Mouse (Mus musculus) olfactory bulb, adult 2 months (tissue): ENCODE results near the gene Atp4b. TPM values are rescaled to one million over a fixed set of nuclear protein-coding genes. Genes with fewer than 3 reads are reported as not detected.
"Not testable (repeated sequence)": the region's sequence is repeated elsewhere in the genome, so short reads cannot be mapped to it uniquely, and the experiment has no call there.

Experiments used
- H3K27ac ChIP-seq: fragments of 200-500 bp; 2 replicates; pipeline ENCODE4 v1.5.1; 2012; ENCODE audit warnings: low read depth, low read length; ENCODE audit not compliant: insufficient read depth
- H3K4me1 ChIP-seq: fragments of 200-500 bp; 2 replicates; pipeline ENCODE4 v1.6.1; 2012; ENCODE audit warnings: low read length; ENCODE audit not compliant: control insufficient read depth, insufficient read depth
- H3K4me3 ChIP-seq: fragments of 200-500 bp; 2 replicates; pipeline ENCODE4 v1.5.1; 2012; ENCODE audit warnings: mild to moderate bottlenecking, low read depth, low read length, moderate library complexity; ENCODE audit not compliant: insufficient read depth
- CTCF ChIP-seq: fragments of 200-500 bp; IDR thresholded peaks from 2 replicates; pipeline ENCODE4 v1.5.1; 2012; ENCODE audit warnings: low read depth, mild to moderate bottlenecking, low read length, moderate library complexity; ENCODE audit not compliant: insufficient read depth
- POLR2A ChIP-seq: fragments of 200-500 bp; IDR thresholded peaks from 2 replicates; pipeline ENCODE4 v1.6.1; 2012; ENCODE audit warnings: mild to moderate bottlenecking, low read depth, low read length, moderate library complexity; ENCODE audit not compliant: insufficient read depth
- WGBS: fragments of 180-500 bp; shearing (Covaris S2); methylation state at CpG from one replicate; pipeline ENCODE4 v1.1.7; 2018; 5-methylcytosine and 5-hydroxymethylcytosine counted together
- polyA plus RNA-seq: library from polyadenylated mRNA; stranded (reverse); fragments of >200 nt; gene quantifications from 2 replicates; pipeline ENCODE4 v1.2.4, GENCODE M21; 2012; ENCODE audit warnings: low replicate concordance; ENCODE audit not compliant: missing spikeins, insufficient read depth, insufficient read length

Atp4b gene
- polyA plus RNA-seq, 1 experiment, result not detected

DNA sequence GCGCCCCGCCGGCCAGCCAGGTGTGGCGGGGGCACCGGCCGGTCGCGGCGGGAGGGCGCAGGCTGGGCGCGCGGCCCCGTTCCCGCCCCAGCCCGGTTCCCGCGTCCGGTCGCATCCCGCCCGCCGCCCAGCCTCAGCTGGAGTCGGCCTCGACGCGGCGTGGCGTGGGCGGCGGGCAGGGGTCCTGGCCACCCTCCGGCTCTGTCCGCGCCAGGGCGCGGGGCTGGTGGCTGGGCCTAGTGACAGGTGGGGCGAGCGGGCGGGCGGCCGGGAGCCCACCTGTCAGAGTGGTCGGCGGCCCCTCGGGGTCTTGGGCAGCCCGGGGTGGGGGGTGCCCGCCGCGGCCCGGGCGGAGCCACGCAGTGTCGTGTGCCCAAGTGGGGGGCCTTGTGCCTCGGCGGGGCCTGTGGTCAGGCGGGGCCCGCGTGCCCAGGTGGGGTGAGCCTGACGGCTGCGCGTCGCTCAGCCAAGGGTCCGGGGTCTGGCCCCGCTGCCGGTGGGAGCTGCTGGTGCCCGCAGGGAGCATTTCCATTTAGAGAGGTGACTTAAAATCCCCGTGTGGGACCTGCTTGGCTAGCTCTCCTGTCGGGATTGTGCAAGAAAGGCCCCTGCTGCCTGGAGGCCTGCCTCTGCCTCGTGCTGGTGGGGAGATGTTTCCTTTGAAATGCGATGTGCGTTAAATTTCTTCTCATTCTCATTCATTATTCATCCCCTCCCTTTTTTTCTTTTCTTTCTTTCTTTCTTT lies 57.6 kb downstream of the Atp4b start:
- TF ChIP-seq POLR2A (no peak), CTCF (no peak)
- Histone ChIP-seq H3K4me1 (peaks cover 14% of the 10 kb centered on the region), H3K27ac (no peak overlapping the region), H3K4me3 (peak overlapping the region; percentile 98)
- WGBS, result 3% methylated on average over 70 of the region's 70 CpGs

DNA sequence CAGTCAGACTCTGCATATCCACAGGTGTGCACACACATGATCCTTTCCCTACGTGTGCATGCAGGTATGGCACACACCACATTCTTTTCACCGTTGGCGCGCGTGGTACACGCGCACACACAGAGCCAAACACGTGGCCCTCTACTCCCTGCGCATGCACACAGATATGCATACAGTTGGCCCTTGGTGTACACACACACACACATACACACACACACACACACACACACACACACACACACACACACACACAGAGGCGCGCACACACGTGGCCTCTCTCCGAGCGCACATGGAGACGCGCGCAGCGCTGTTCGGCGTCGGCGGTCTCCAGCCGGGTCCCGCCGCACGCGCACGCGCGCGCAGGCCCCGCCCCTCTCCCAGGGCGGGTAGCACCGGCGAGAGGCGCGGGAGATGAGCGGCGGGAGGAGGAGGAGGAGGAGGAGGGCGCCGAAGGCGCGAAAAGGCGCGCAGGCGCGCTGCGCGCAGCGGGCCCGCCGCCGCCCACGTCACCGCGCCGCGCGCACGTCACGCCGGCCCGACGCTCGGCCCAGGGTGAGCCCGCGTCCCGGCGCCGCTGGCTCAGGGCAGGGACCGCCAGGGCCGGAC lies 58.3 kb downstream of the Atp4b start, which contains the start of gene Tfdp1:
Gene Tfdp1, plus strand, starts transcription at position 497 of the 606 bp plus-strand sequence.
- Histone ChIP-seq H3K4me3 (peak within 1 kb of the TSS; percentile 98), H3K4me1 (peaks cover 14% of the 10 kb centered on the region), H3K27ac (no peak within 1 kb of the TSS)
- TF ChIP-seq POLR2A, result 0 out of 2 replicates have a peak, but pooled peaks have one; percentile 39
- no peak for TF ChIP-seq CTCF
- 7% methylated on average over 68 of the region's 72 CpGs for WGBS

DNA sequence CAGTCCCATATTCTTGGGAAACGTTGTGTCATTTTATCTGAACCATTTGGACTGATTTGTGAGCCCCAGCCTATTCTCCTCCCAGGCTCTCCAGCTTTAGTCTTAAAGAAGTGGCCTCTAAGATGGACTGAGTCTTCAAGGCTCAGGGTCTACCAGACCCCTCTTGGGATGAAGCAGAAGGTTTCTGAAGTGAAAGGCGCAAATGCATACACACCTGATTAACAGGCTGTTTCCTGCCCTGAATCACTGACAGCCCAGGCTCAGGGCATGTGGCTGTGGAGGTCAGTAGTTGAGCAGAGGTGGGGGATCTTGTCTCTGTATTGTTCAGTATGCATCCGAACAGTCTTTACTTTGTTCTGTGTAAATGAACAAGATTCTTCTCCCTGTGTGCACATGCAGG lies 58.9 kb downstream of the Atp4b start:
- H3K27ac ChIP-seq, result no peak overlapping the region
- no peak for TF ChIP-seq CTCF
- TF ChIP-seq POLR2A, result no peak
- peaks cover 14% of the 10 kb centered on the region for H3K4me1 ChIP-seq
- WGBS, result 68% methylated on average over 3 of the region's 3 CpGs
- no peak overlapping the region for H3K4me3 ChIP-seq

DNA sequence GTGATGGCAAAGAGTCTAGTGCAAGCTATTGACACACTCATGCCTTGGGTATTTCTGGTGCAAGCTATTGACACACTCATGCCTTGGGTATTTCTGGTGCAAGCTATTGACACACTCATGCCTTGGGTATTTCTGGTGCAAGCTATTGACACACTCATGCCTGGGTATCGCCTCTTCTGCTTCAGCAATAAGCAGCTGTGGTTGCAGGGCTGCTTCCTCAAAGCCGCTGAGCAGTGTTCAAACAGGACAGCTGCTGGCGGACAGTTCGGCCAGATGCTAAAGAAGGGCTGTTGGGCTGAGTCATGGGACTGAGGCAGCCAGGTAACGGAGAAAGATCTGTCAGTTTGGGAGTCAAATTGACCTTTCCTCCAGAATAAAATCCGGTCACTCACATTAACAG lies 59.4 kb downstream of the Atp4b start:
- peaks cover 14% of the 10 kb centered on the region for H3K4me1 ChIP-seq
- H3K4me3 ChIP-seq, H3K27ac ChIP-seq: not testable (repeated sequence)
- 79% methylated on average over 6 of the region's 6 CpGs for WGBS

Other genes with a start within 250 kb of the Atp4b start
- 207 TPM in 1 of 2 replicates, not detected in the other for gene Lamp1, start 237.7 kb downstream of the Atp4b start, polyA plus RNA-seq
- not detected in 2 replicates for gene Grtp1, start 196.2 kb downstream of the Atp4b start, polyA plus RNA-seq
- gene Adprhl1, start 142.7 kb downstream of the Atp4b start, polyA plus RNA-seq, result not detected in 2 replicates
- gene Dcun1d2, start 108.7 kb downstream of the Atp4b start, polyA plus RNA-seq, result not detected in 2 replicates
- not detected in 2 replicates for gene Tmco3, start 108.6 kb downstream of the Atp4b start, polyA plus RNA-seq
- gene Tfdp1, start 58.1 kb downstream of the Atp4b start, polyA plus RNA-seq, result not detected in 2 replicates
- not detected in 2 replicates for gene Grk1, start 8.3 kb upstream of the Atp4b start, polyA plus RNA-seq
- gene Tmem255b, start 38.4 kb upstream of the Atp4b start, polyA plus RNA-seq, result not detected in 2 replicates
- not detected in 2 replicates for gene Gas6, start 97.7 kb upstream of the Atp4b start, polyA plus RNA-seq
- not detected in 2 replicates for gene 1700029H14Rik, start 165.6 kb upstream of the Atp4b start, polyA plus RNA-seq